Mouse (Mus musculus): Measurements from ENCODE around the gene Slc35b2. TPM values are rescaled to one million over a fixed set of nuclear protein-coding genes. Genes with fewer than 3 reads are reported as not detected.

Slc35b2 gene
- total RNA-seq, 4 experiments from 2014 or later, result 51.7 to 68.9 (median 61.0) TPM

DNA sequence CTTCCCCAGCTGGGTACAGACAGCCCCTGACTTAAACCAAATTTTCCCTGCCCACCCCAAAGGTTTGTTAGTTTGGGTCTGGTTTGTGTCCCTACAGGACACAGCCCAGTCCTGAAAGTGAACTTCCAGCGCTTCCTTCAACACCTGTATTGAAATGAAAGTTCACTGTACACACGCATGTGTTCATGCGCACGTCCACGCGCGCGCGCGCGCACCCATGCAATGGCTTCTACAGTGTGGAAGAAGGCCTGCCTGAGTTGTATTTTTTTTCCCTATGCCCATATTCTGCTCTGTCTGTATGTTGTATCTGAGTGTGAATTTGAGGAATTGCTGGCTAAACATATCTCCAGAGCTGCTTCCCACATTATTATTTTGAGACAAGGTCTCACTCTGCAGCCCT lies 1.4 kb downstream of the Slc35b2 start:
- no peak for DNase-seq

DNA sequence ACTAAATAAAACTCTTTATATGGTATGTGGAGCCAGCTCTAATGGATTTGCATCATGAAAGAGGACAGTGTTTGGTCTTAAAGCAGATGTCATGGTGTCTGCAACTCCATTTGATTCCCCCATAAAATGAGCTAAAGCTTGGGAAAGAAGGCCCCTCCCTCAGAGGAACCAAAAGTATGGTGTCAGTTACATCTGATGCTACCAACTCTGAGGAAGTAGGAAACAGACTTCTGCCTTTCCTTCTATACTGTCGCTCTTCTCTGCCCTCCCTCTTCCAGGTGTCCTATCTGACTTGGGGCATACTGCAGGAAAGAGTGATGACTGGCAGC lies 2.3 kb downstream of the Slc35b2 start:
- no peak for DNase-seq

DNA sequence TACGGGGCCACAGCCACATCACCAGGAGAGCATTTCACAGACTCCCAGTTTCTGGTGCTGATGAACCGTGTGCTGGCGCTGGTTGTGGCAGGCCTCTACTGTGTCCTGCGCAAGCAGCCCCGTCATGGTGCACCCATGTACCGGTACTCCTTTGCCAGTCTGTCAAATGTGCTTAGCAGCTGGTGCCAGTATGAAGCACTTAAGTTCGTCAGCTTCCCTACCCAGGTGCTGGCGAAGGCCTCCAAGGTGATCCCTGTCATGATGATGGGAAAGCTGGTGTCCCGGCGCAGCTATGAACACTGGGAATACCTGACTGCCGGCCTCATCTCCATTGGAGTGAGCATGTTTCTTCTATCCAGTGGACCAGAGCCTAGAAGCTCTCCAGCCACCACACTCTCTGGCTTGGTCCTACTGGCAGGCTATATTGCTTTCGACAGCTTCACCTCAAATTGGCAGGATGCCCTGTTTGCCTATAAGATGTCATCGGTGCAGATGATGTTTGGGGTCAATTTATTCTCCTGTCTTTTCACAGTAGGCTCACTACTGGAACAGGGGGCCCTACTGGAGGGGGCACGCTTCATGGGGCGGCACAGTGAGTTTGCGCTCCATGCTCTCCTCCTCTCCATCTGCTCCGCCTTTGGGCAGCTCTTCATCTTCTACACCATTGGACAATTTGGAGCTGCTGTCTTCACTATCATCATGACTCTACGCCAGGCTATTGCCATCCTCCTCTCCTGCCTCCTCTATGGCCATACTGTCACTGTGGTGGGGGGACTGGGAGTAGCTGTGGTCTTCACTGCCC lies 2.9 kb downstream of the Slc35b2 start:
- no peak for DNase-seq

DNA sequence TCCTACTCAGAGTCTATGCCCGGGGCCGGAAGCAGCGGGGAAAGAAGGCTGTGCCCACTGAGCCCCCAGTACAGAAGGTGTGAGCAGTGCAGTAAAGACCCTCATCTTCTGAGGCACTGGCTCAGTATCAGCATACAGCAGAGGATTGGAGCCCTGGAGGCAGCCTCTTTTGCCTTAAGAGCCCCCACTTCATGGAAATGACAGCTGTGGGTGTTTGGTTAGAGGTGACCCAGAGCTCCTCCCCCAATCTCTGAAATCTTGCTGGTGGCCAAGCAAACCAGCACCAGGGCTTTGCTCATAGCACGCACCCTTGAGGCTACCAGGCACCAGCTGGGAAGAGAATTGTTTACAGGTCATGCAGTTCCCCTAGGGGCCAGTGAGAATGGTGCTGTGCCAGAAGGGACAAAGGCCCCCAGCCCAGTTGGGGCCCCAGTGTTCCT lies 3.5 kb downstream of the Slc35b2 start:
- DNase-seq, result no peak

DNA sequence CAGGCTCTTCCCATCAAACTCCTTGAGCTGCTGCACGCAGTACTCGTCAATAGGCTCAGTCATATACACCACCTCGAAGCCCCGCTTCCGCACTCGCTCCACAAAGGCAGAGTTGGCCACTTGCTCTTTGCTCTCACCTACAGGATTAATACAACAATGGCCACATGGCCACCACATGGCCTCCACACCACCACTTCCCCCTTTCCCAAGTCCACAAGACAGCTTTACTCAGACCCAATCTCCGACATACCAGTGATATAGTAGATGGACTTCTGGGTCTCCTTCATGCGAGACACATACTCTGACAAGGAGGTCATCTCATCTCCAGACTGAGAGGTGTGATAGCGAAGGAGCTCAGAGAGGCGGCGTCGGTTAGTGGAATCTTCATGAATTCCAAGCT lies 5.3 kb downstream of the Slc35b2 start:
- DNase-seq, result no peak

DNA sequence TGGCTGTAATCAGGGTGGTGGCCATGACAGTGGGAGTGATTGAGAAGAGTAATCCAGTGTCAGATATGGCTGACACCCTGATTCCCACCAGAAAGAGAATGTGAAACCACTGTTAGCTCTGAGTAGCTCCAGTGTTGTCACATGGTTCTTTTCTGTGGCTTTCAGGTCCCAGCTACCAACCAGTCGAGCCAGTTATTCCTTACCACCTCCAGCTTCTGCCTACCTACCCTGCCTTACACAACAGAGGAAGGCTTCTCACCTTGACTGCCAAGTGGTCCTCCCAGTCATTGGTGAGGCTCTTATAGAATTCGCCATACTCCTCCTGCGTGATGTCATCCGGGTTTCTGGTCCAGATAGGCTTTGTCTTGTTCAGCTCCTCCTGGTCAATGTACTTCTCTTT lies 6.3 kb downstream of the Slc35b2 start:
- DNase-seq, result no peak

DNA sequence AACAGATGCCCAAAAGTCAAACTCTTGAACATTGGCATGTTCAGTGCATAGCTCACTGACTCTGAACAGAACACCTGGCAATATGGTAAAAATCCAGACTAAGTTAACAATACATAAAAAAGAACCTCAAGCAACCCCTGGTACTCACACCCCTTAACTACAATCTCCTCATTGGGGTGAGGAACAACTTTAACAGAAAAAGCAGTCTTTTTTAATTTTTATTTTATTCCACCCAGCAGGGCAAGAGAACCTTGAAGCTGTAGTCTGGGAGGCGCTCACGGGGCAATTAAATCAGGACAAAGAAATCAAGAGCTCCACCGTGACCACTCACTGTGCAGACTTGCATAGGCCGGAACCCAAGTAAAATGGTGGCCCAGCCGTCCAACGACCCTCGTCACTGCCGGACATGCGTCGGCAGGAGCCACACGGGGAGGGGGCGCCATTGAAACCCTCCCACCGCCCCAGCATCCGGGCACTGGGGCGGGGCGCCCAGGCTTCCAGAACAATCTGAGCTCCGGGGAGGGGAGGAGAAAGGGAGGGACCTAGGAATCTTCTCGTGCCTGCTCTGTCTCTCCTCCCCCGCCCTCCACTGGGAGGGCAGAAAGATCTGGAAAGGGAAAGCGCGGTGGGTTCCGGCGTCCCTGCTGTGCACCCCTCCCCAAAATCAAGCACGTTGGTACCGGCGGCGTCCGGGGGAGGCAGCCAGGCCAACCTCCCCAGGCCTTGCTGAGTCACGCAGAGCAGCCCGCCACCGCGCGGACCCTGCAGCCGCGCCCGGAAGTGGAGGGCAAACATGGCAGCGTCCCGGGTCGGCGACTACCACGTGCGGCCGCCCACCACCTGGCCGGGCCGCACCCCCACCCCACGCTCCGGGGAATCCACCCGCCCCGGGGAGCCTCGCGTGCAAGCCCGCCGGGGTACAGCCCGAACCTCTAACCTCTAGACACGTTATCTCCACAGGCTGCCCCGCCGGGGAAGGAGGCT lies 8.7 kb downstream of the Slc35b2 start:
- peak; percentile 81 for DNase-seq

DNA sequence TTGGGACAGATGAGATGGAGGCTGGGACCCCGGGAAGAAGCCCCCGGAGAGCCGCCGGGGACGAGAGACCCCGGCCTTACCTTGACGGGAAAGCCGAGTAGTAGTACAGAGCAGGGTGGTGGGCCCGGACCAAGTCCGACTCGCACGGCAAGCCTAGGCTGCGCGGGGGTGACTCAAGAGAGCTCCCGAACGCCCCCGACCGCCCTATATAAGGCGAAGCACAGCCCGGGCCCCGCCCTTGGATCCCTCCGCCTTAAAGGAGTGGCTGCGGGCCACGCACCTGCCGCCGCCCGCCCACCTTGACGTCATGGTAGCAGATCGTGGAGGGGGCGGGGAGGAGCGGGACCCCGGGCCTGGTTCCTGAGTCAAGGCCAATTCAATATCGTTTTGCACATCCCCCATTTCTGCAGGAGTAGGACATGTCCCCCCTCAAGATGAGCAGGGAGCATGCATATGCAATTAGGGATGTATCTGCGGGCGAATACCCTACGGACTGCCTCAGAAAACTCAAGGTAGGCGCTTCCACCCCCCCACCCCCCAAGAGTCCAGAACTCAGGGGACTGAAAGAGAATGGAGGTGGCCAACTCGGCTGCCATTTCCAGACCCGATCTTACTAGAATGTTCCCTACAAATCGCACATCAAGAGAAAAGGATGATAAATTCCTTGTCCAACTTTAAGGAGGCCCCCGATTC lies 9.6 kb downstream of the Slc35b2 start, which contains the start of gene Hsp90ab1:
Hsp90ab1 (minus strand) TSS at position 185 of the 693 bp plus-strand sequence.
- peak; percentile 96 for DNase-seq

DNA sequence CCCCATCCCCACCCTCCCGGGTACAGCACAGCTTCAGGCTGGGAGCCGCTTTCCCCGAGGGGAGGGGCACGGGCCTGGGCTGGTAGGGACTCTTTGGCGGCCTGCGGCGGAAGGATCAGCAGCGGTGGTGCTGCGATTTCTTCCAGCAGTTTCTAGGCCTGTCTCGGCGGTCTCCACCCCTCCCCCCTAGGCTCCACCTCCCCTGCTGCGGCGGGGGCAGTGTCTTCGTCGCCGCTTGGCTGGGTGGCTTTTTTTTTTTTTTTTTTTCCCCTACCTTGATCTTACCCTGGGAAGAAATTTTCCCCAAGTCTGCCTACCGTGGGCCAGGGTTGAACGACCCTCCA lies 10.1 kb downstream of the Slc35b2 start:
- peak; percentile 95 for DNase-seq

DNA sequence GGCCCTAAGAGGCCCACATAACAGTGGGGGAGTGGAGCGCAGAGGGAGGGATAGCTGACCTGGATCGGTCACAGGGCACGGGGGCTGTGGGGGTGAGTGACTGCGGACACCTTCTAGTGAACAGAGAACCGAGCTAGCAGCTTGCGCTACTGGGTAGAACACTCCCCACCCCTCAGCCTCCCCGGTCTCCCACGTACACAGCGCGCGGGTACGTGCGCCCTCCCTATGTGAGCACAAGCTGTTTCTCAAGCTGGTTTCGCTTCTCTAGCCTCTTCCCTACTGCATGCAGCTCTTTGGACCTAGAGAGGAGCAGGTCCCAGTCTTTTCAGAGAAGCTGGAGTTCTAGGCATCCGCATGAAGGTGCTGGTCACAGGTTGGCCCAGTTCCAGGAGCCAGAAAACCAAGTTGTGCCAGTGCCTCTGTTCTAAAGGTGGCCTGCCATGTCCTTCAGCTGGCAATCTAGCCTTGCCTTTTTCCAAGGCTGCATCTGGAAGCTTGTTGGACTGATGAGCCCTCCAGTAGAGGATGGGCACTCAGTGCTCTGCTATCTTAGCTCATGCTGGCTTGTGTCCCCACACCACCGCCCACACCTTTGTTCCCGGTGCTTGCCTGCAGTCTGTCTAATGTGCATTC lies 10.6 kb downstream of the Slc35b2 start:
- peak; percentile 81 for DNase-seq

DNA sequence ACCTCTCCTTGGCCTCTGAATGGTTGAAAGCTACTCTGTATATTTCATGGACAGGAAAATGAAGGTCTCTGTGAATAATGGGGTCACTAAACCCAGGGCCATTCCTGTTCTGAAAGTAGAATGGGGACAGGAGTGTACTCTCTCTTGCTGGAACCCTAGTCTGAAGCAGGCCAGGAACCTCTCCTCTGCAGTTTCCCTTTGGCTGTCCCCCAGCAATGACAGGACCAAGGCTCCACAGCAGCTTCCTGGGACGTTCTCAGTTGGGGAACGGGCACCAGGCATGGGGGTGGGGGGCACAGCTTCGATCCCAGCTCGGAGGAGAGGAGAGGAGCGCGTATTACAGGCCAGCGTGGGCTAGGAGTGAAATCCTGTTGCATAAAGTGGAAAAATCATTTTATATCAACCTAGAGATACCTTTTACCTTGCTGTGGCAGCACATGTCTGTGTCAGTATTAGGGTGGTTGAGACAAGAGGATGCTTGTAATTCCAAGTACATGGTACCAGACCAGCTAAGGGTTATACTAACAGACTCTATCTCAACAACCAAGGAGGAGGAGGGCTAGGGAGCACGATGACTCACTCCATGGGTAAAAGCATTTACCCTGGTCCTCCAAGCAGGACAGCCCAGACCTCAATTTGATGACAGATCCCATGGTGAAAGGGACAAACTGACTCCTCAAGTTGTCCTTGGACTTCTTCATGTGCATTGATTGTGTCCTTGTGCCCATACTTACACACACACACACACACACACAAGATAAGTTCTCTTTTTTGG lies 11.6 kb downstream of the Slc35b2 start:
- DNase-seq, result no peak

DNA sequence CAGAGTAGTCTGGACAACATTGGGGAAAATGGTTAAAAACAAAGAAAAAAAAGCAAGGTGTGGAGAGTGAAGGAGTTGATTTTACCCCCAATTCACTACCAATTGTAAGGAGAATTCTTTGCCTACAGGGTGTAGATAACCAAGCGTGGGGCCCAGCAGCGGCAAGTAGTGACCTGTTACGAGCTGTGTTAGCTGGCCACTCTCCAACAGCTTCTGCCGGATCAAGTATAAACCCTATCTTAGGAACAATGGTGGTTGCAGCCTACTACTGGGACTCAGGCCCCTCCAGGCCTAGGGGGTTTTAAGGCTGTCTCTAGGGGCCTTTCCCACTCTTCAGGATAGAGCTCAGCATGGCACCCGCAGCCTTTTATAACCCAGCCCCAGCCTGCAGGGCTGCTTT lies 14.6 kb downstream of the Slc35b2 start:
- DNase-seq, result no peak

DNA sequence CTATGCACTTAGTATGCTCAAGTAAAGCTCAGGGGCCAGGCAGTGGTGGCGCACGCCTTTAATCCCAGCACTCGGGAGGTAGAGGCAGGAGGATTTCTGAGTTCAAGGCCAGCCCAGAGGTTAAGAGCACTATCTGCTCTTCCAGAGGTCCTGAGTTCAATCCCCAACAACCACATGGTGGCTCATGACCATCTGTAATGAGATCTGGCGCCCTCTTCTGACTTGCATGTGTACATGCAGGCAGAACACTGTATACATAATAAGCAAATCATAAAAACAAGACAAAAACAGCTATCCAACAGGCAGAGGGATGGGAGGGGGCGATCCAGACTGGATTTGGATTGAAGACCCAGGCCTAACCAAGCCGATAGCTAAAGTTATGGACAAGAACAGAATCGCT lies 15.2 kb downstream of the Slc35b2 start:
- DNase-seq, result no peak

DNA sequence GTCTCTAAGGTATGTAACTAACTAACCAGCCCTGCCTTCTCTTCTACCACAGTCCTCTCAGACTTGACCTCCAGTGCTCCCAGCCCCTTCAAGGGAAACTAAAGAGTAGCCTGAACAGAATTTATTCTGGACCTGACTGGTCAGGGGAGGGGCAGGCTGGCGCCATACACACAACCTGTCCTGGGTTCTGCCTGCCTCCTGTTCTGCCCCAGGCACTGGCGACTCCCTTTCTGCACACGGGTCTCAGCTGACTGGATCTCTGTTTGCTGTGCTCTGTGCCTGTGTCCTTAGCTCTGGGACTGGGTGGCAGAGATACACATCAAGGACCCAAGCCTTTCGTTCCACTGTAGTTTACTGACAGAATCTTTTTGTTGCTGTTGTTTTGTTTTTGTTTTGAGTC lies 15.9 kb downstream of the Slc35b2 start:
- no peak for DNase-seq

DNA sequence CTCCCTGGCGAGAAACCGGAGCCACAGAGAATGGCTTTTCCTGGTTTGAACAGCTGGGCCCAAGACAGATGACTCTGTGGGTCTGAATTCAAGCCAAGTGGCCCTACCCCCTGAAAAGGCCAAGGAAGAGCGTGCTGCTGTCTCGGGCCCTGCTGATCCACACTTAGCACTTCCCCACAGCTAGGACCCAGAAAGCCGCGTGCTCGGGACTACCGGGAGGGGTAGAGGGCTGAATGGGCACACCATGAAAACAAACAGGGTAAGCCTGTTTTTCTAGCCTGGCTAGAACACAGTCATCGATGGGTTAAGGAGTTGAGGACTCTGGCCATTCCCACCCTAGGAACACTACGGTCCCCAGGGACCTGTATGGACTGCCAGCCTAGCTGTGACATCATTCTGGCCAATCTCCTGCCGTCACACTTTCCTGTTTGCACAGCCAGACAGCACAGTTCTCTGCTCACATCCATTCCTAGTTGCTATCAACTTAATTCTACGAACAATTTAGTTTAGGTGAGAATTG lies 17.3 kb downstream of the Slc35b2 start:
- no peak for DNase-seq

DNA sequence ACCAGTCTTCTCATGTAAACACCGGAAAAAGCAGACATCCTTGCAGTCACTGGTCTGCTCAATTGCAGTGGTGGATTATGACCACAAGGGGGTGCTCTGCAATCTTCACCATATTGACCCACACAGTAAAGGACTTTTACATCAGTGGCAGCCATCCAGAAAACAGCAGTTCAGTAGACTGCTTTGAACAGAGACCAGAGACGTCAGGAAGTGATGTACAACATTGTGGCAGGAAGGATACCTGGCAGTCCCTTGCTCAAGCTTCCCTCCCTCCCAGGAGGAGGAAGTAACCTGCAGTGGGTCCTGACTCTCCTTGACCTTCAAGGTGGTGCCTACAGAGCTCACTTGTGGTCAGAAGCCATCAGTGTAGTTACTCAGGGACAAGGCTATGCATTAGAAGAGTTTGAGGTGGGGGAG lies 17.9 kb downstream of the Slc35b2 start:
- DNase-seq, result no peak

DNA sequence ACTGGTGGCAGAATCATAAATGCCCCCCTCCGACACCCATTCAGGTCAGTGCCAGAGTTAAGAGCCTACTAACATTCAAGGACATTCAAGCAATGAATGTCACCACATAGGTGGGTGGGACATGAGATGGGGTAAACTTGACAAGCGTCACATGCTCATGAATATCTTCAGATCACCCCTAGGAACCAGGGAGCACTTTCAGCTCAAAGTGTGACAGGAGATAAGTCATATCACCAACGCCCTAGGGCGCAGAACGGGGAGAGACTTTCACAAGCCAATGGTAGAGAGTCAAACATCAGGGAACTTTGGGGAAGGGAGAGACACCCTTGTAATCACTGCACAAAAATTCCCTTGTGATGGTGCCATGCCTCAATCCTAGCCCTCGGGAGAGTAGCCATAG lies 18.5 kb downstream of the Slc35b2 start:
- no peak for DNase-seq

DNA sequence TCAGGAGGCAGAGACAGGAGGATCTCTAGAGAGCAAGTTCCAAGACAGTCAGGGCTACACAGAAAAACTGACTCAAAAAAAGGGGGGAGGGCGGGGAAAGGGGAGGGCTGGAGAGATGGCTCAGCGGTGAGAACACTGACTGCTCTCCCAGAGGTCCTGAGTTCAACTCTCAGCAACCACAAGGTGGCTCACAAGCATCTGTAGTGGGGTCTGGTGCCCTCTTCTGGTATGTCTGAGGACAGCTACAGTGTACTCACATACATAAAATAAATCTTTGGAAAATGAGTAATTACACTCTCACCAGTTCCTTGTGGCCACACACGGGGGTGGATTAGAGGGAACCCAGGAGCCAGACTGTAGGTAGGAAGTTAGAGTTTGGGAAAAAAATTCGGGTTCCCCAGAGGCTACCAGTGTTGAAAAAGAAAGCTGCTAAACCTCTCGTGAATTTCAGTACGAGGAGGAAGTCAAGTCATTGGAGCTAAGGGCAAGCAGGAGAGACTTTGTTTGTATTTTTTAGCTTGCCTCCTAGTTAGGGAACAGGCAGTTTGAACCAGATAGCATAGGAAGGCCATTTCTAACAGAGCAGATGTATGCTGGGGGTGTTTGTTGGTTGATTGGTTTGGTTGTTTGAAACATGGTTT lies 19.2 kb downstream of the Slc35b2 start:
- no peak for DNase-seq

DNA sequence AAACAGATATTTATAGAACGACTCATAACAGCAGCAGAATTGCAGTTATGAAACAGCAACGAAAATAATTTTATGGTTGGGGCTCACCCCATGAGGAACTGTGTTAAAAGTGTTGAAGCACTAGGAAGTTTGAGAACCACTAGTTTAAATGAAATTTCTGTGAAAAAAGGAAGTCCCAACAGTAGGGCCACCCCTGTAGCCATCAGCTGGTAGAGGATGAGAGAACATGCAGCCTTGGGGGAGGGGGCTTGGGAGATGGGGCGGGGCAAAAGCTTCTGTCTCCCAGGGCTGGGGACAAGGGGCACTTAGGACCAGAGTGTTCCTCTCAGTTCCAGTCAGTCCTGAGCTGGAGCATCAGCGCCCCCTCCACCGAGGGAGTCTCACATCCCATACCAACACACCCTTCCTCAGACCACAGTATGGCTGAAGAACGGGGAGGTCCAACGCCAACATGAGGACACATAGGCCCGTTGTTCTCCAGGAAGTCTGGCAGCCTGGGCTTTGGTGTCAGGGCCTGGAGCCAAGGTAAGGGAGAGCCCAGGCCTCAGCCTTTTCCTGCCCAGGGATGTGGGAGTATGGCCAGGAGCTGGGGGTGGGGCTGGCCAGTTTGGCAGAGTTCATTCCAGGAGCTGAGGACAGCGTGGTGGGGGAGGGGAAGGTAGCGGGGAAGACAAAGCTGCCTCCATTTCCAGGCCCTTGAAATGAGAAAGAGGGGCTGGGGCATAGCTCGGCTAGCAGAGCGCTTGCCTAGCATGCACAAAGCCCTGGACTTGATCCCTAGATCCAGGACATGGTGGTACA lies 20.6 kb downstream of the Slc35b2 start:
- DNase-seq, result peak; percentile 85

Data from adrenal gland, adult 8-10 months (tissue).